Mouse (Mus musculus): ENCODE measurements at regions not wholly inside any gene's neighbourhood (a gene's known extent, or its start where the extent isn't known, plus 50 kb on each side); places are given as distances from the start of the nearest gene placed in this dataset.

DNA sequence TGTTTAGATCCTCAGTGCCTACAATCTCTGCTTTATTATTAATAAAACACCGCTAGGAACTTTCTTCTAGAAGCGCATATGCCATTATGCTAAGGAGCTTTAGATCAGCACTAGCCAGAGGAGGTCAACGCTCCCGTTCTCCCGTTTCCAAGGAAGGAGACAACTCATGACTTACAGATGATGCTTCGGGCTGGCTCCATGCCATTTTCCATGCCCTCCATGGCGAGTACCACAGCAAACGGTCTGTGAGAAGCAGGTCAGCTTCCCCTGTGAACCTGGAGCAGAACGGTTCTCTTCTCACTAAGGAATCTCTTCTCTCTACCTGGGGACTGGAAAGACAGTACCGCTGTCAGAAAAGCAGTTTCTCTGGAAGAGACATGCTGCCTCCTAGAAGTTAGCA, 559.8 kb downstream of the Tox3 start:
- DNase-seq (ENCODE audit: extremely low read depth): no peak
- TF ChIP-seq CHD1 (IDR thresholded peaks at IDR 0.05; ENCODE audit: low read depth, low read length): no peak
- no peak for TF ChIP-seq TBP (conservative IDR thresholded peaks at IDR 0.05; ENCODE audit: low read depth, low read length)
- no peak for TF ChIP-seq MYC (IDR thresholded peaks at IDR 0.05; ENCODE audit: low read depth, low read length)
- Histone ChIP-seq H3K27me3 (replicated peaks) (no peaks in the 10 kb centered on the region), H3K4me3 (replicated peaks in 1 of 3; ENCODE audit: low read depth in 2 of 3, low read length in 2 of 3, poor library complexity in 1 of 3) (no peak overlapping the region), H3K4me1 (ENCODE audit: control insufficient read depth in 1 of 2, insufficient read depth in 2 of 2) (peaks cover 0 to 10% of the 10 kb centered on the region in 2 experiments; a peak in 2 of 4 replicates), H3K9me3 (replicated peaks; ENCODE audit: low read length) (peaks cover 11% of the 10 kb centered on the region), H3K79me2 (replicated peaks; ENCODE audit: control insufficient read depth, extremely low read depth, insufficient read depth, poor library complexity, severe bottlenecking) (no peaks in the 10 kb centered on the region), H3K4me2 (ENCODE audit: insufficient read depth, low read depth, poor library complexity, severe bottlenecking) (no peak overlapping the region), H3K36me3 (replicated peaks in 1 of 2; ENCODE audit: control insufficient read depth in 1 of 2, insufficient read depth in 1 of 2, low read length in 1 of 2) (no peaks in the 10 kb centered on the region), H3K27ac (ENCODE audit: insufficient read depth, low read depth) (no peak overlapping the region), H3K9ac (ENCODE audit: insufficient read depth, low read depth) (no peak overlapping the region)
- in situ Hi-C loops (cut with MboI; ENCODE audit: low pct_ligation_motif_present, low pct_unique_long_range_greater_than_20kb, low sequenced_read_pairs) (no loop called here), dilution Hi-C loops (cut with MboI; ENCODE audit: extremely low pct_ligation_motif_present, extremely low pct_unique_long_range_greater_than_20kb, low sequenced_read_pairs) (no loop called here)

DNA sequence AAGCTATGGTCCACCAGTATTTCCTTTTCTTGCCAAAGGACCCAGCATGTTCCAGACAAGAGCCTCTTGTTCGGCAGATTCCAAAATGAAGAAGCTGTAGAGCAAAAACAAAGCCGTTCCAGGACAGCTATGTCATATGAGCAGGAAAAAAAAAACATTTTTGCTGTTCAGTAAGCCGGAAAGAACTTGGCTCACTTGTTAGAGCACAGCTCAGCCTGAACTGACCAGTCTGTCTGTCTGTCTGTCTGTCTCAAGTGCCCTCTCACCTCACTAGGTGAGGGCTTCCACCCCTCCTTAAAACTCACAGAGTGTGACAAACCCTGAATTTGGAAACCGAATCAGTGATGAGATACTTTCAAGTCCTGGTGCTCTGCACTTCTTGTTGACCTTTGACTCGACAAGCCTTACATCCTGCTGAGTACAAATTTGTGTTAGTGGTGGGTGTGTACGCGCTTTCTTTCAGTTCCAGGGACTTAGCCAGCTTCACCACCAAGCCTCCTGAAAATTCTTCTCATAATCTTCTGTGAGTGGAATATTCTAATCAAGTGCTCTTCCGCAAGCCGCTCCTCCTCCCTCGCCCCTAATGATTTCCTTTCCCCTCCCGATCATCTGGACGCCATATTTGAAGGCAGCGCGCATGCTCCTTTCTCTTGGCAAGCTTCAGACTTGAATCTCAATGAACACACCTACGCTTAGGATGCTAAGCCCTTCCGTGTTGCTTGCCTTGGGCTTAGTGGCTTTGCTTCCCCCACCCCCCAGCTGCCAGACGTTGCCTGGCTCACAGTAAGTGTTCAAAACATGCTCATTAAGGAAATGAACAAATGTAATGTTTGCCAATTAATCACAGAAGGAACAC, 560.9 kb downstream of the Tox3 start:
- Histone ChIP-seq H3K4me3 (replicated peaks in 1 of 3; ENCODE audit: low read depth in 2 of 3, low read length in 2 of 3, poor library complexity in 1 of 3) (no peak overlapping the region), H3K27me3 (replicated peaks) (no peaks in the 10 kb centered on the region), H3K4me2 (ENCODE audit: insufficient read depth, low read depth, poor library complexity, severe bottlenecking) (no peak overlapping the region), H3K4me1 (ENCODE audit: control insufficient read depth in 1 of 2, insufficient read depth in 2 of 2) (peaks cover 0 to 10% of the 10 kb centered on the region in 2 experiments; a peak in 2 of 4 replicates), H3K27ac (ENCODE audit: insufficient read depth, low read depth) (no peak overlapping the region), H3K79me2 (replicated peaks; ENCODE audit: control insufficient read depth, extremely low read depth, insufficient read depth, poor library complexity, severe bottlenecking) (no peaks in the 10 kb centered on the region), H3K36me3 (replicated peaks in 1 of 2; ENCODE audit: control insufficient read depth in 1 of 2, insufficient read depth in 1 of 2, low read length in 1 of 2) (no peaks in the 10 kb centered on the region), H3K9ac (ENCODE audit: insufficient read depth, low read depth) (no peak overlapping the region), H3K9me3 (replicated peaks; ENCODE audit: low read length) (peaks cover 18% of the 10 kb centered on the region)
- dilution Hi-C loops (cut with MboI; ENCODE audit: extremely low pct_ligation_motif_present, extremely low pct_unique_long_range_greater_than_20kb, low sequenced_read_pairs) (no loop called here), in situ Hi-C loops (cut with MboI; ENCODE audit: low pct_ligation_motif_present, low pct_unique_long_range_greater_than_20kb, low sequenced_read_pairs) (no loop called here)
- TF ChIP-seq CTCF (conservative IDR thresholded peaks at IDR 0.05 in 1 of 2, IDR thresholded peaks at IDR 0.05 in 1 of 2; ENCODE audit: low read depth in 2 of 2, low read length in 2 of 2): no peak
- TF ChIP-seq MAX (IDR thresholded peaks at IDR 0.05; ENCODE audit: low read length): no peak
- DNase-seq (ENCODE audit: extremely low read depth): no peak

DNA sequence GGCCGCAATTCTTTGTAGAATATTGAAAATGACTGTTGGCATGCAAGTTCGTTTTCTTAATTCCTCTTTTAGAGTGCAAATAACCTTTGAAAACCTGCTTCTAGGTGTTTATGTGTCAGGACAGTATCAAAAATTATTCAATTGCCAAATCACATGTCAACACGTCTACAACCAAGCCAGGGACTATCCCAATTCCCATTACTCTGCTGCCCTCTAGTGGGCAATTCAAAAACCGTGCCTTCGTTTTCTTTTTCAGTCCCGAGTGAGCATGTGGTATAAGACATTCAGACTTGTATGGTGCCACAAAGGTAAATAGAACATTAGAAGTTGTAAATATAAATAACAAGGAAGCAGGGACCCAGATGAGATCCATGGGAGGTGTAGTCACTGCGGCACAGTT, 563.1 kb downstream of the Tox3 start:
- Histone ChIP-seq H3K4me1 (ENCODE audit: control insufficient read depth in 1 of 2, insufficient read depth in 2 of 2) (peaks cover 0 to 7% of the 10 kb centered on the region in 2 experiments; a peak in 2 of 4 replicates), H3K4me3 (replicated peaks in 1 of 3; ENCODE audit: low read depth in 2 of 3, low read length in 2 of 3, poor library complexity in 1 of 3) (no peak overlapping the region), H3K36me3 (replicated peaks in 1 of 2; ENCODE audit: control insufficient read depth in 1 of 2, insufficient read depth in 1 of 2, low read length in 1 of 2) (no peaks in the 10 kb centered on the region), H3K9ac (ENCODE audit: insufficient read depth, low read depth) (no peak overlapping the region), H3K79me2 (replicated peaks; ENCODE audit: control insufficient read depth, extremely low read depth, insufficient read depth, poor library complexity, severe bottlenecking) (no peaks in the 10 kb centered on the region), H3K9me3 (replicated peaks; ENCODE audit: low read length) (peaks cover 26% of the 10 kb centered on the region), H3K27ac (ENCODE audit: insufficient read depth, low read depth) (no peak overlapping the region), H3K4me2 (ENCODE audit: insufficient read depth, low read depth, poor library complexity, severe bottlenecking) (no peak overlapping the region), H3K27me3 (replicated peaks) (no peaks in the 10 kb centered on the region)
- in situ Hi-C loops (cut with MboI; ENCODE audit: low pct_ligation_motif_present, low pct_unique_long_range_greater_than_20kb, low sequenced_read_pairs) (no loop called here), dilution Hi-C loops (cut with MboI; ENCODE audit: extremely low pct_ligation_motif_present, extremely low pct_unique_long_range_greater_than_20kb, low sequenced_read_pairs) (no loop called here)
- peak; percentile 61 for DNase-seq (ENCODE audit: extremely low read depth)
- TF ChIP-seq HCFC1 (IDR thresholded peaks at IDR 0.05; ENCODE audit: low read depth, low read length) (no peak), CTCF (conservative IDR thresholded peaks at IDR 0.05 in 1 of 2, IDR thresholded peaks at IDR 0.05 in 1 of 2; ENCODE audit: low read depth in 2 of 2, low read length in 2 of 2) (peak; percentile 64 to 69), SMC3 (IDR thresholded peaks at IDR 0.05; ENCODE audit: low read depth, low read length) (peak; percentile 48), ZC3H11A (IDR thresholded peaks at IDR 0.05; ENCODE audit: low read depth, low read length) (no peak), RCOR1 (conservative IDR thresholded peaks at IDR 0.05; ENCODE audit: low read depth, low read length) (no peak), RAD21 (IDR thresholded peaks at IDR 0.05; ENCODE audit: low read depth, low read length) (peak; percentile 75), POLR2AphosphoS2 (IDR thresholded peaks at IDR 0.05; ENCODE audit: low read depth, low read length) (no peak), USF1 (IDR thresholded peaks at IDR 0.05; ENCODE audit: low read depth, low read length) (no peak), USF2 (conservative IDR thresholded peaks at IDR 0.05; ENCODE audit: low read depth, low read length) (no peak)
